Comparison of ENCODE assay signal across 17 mouse cellular contexts in the genomic region with DNA sequence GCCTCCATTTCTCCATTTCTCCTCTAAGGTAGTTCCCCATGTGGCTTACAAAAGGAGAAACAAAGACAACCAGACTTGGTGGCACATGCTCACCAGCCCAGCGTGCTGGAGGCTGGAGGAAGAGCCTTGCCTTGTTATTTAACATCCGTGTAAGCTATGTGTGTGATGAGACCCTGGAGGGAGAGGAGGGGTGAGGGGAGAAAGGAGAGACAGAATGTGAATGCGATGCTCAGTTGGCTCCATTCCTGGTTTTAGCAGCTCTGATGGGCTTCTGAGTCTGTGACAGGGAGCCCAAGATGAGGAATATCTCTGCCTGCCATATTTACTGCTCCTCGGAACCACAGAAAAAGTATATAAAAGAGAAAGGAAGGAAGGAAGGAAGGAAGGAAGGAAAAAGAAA. TPM values are rescaled to one million over a fixed set of nuclear protein-coding genes. Genes with fewer than 3 reads are reported as not detected.
A peak's percentile ranks its signal among the peaks of the same experiment; 100 is the strongest.
DNase-seq lines count a peak whose midpoint lies in the region; ATAC-seq and TF ChIP-seq lines count a peak whose summit lies in the region.
"Had no signal": no experiment of that assay in that cellular context is flagged by ENCODE, and none has a peak within 500 bp of the region (broad histone marks: within the 10 kb centered on the region; RNA-seq: fewer than 3 reads in every experiment).

No protein-coding gene starts in this region.

- H3K27ac ChIP-seq in forebrain, postnatal 0 days (ENCODE audit: low read depth, low read length) = no peak overlapping the region
- H3K27ac ChIP-seq in forebrain, embryonic 12.5 days = no peak overlapping the region
- peak overlapping the region; percentile 55 for H3K27ac ChIP-seq in midbrain, embryonic 10.5 days (replicated peaks)
- H3K27ac ChIP-seq in midbrain, embryonic 13.5 days = no peak overlapping the region
- H3K27ac ChIP-seq: heart, embryonic 13.5 days had no signal

- H3K9ac ChIP-seq in forebrain, postnatal 0 days = no peak overlapping the region
- no peak overlapping the region for H3K9ac ChIP-seq in forebrain, embryonic 12.5 days
- H3K9ac ChIP-seq in midbrain, embryonic 13.5 days (replicated peaks) = no peak overlapping the region
- H3K9ac ChIP-seq: heart, embryonic 13.5 days had no signal

- H3K4me3 ChIP-seq in forebrain, postnatal 0 days (ENCODE audit: low read depth, low read length) = no peak overlapping the region
- no peak overlapping the region for H3K4me3 ChIP-seq in forebrain, embryonic 12.5 days (replicated peaks)
- H3K4me3 ChIP-seq in midbrain, embryonic 10.5 days = no peak overlapping the region
- no peak overlapping the region for H3K4me3 ChIP-seq in midbrain, embryonic 13.5 days (replicated peaks)
- H3K4me3 ChIP-seq: heart, embryonic 13.5 days had no signal

- H3K4me1 ChIP-seq in forebrain, postnatal 0 days (ENCODE audit: insufficient read depth) = no peaks in the 10 kb centered on the region
- no peaks in the 10 kb centered on the region for H3K4me1 ChIP-seq in forebrain, embryonic 12.5 days
- H3K4me1 ChIP-seq in midbrain, embryonic 10.5 days = peaks cover 29% of the 10 kb centered on the region
- peaks cover 6% of the 10 kb centered on the region; the same call in 1 of the 2 replicates for H3K4me1 ChIP-seq in midbrain, embryonic 13.5 days (replicated peaks)

- no peaks in the 10 kb centered on the region for H3K9me3 ChIP-seq in forebrain, postnatal 0 days (ENCODE audit: low read length)
- no peaks in the 10 kb centered on the region for H3K9me3 ChIP-seq in forebrain, embryonic 12.5 days
- no peaks in the 10 kb centered on the region for H3K9me3 ChIP-seq in midbrain, embryonic 10.5 days (replicated peaks)
- H3K9me3 ChIP-seq in midbrain, embryonic 13.5 days = no peaks in the 10 kb centered on the region
- H3K9me3 ChIP-seq: heart, embryonic 13.5 days had no signal

- no peak for TF ChIP-seq CTCF in forebrain, postnatal 0 days (IDR thresholded peaks at IDR 0.05; ENCODE audit: low read depth)

- WGBS in forebrain, postnatal 0 days = 32% methylated on average over 4 of the region's 4 CpGs
- WGBS in forebrain, embryonic 12.5 days = 42% methylated on average over 4 of the region's 4 CpGs
- WGBS in midbrain, embryonic 10.5 days = 49% methylated on average over 4 of the region's 4 CpGs
- WGBS in midbrain, embryonic 13.5 days = 35% methylated on average over 4 of the region's 4 CpGs

- no peak for ATAC-seq in forebrain, postnatal 0 days
- ATAC-seq in forebrain, embryonic 12.5 days (ENCODE audit: low FRiP score) = no peak
- ATAC-seq in midbrain, embryonic 13.5 days = no peak
- ATAC-seq: hindbrain, embryonic 16.5 days; inflammation-experienced regulatory T-cells, adult 6 months; intestine, postnatal 0 days had no signal

- H3K27me3 ChIP-seq in forebrain, postnatal 0 days (ENCODE audit: insufficient read depth, low read length) = no peaks in the 10 kb centered on the region; the same call in 1 of the 2 replicates
- peaks cover 76% of the 10 kb centered on the region for H3K27me3 ChIP-seq in forebrain, embryonic 12.5 days
- peaks cover 67% of the 10 kb centered on the region for H3K27me3 ChIP-seq in midbrain, embryonic 10.5 days (ENCODE audit: low read depth, poor library complexity, severe bottlenecking)
- peaks cover 30% of the 10 kb centered on the region for H3K27me3 ChIP-seq in midbrain, embryonic 13.5 days

- DNase-seq in forebrain, postnatal 0 days = peak; percentile 17
- no peak for DNase-seq in midbrain, embryonic 10.5 days (ENCODE audit: low spot score)
- DNase-seq in embryo, embryonic 10.5 days (ENCODE audit: low spot score) = peak; percentile 21
- DNase-seq in left cerebral cortex, adult 9 months (ENCODE audit: low spot score in 2 of 2) = no peak
- DNase-seq: adrenal gland, adult 2 months; adrenal gland, postnatal 25 days; cerebellum, adult 2 months; cerebellum, postnatal 10 days; gastrocnemius, postnatal 36 days; heart, adult 11 months; heart, postnatal 4 days had no signal

- no peak overlapping the region for H3K4me2 ChIP-seq in forebrain, postnatal 0 days (ENCODE audit: low read depth)
- H3K4me2 ChIP-seq in forebrain, embryonic 12.5 days = no peak overlapping the region
- H3K4me2 ChIP-seq in midbrain, embryonic 13.5 days (replicated peaks) = no peak overlapping the region
- H3K4me2 ChIP-seq: heart, embryonic 13.5 days had no signal

- H3K36me3 ChIP-seq in forebrain, postnatal 0 days (ENCODE audit: insufficient read depth) = no peaks in the 10 kb centered on the region
- H3K36me3 ChIP-seq in forebrain, embryonic 12.5 days (replicated peaks) = no peaks in the 10 kb centered on the region
- no peaks in the 10 kb centered on the region for H3K36me3 ChIP-seq in midbrain, embryonic 10.5 days
- no peaks in the 10 kb centered on the region for H3K36me3 ChIP-seq in midbrain, embryonic 13.5 days
- H3K36me3 ChIP-seq: heart, embryonic 13.5 days had no signal

RNA-seq across cellular contexts. Expression of a gene that starts 20.1 kb away (rescaled TPM):
- 0.85 and 2.6 TPM in 2 replicates for total RNA-seq in forebrain, postnatal 0 days (2014; rRNA removed)
- polyA plus RNA-seq in forebrain, postnatal 0 days (2015; fragmentation: Nextera tagmentation; extraction: Ambion mirVana) = 0.34 and 1.3 TPM in 2 replicates
- polyA plus RNA-seq in forebrain, embryonic 12.5 days (2016; fragmentation: Nextera tagmentation; extraction: Ambion mirVana) = 10.1 and 12.4 TPM in 2 replicates
- polyA plus RNA-seq in midbrain, embryonic 10.5 days (2016; fragmentation: Nextera tagmentation; extraction: Ambion mirVana) = 46.2 and 49.9 TPM in 2 replicates
- 27.5 and 37.4 TPM in 2 replicates for polyA plus RNA-seq in midbrain, embryonic 13.5 days (2015; fragmentation: Nextera tagmentation; extraction: Ambion mirVana)
- polyA plus RNA-seq: inflammation-experienced regulatory T-cells, adult 6 months had no signal

Comparison
In these comparisons a context has a peak if more than half of its experiments do, and no peak if none do; other contexts are left out.
1. DNase-seq: peak in forebrain, postnatal 0 days (single experiment) and embryo, embryonic 10.5 days (single experiment); none in midbrain, embryonic 10.5 days (single experiment) and left cerebral cortex, adult 9 months (0 of 2).